Comparison of ENCODE assay signal across 8 mouse cellular contexts in genomic region chr2:125672957-125673631, GRCm38 (mm10). TPM values are rescaled to one million over a fixed set of nuclear protein-coding genes. Genes with fewer than 3 reads are reported as not detected.
DNase-seq lines count a peak whose midpoint lies in the region; ATAC-seq and TF ChIP-seq lines count a peak whose summit lies in the region.

Gene Eid1, plus strand, starts transcription at chr2:125673095.

- no peak; the same call in 1 of the 2 replicates for TF ChIP-seq CTCF in midbrain, postnatal 0 days (IDR thresholded peaks at IDR 0.05)

- no peaks in the 10 kb centered on the region for H3K9me3 ChIP-seq in embryonic facial prominence, embryonic 14.5 days (ENCODE audit: control insufficient read depth, low read length)
- H3K9me3 ChIP-seq in limb, embryonic 15.5 days, result no peaks in the 10 kb centered on the region
- H3K9me3 ChIP-seq in midbrain, postnatal 0 days (ENCODE audit: low read length), result no peaks in the 10 kb centered on the region

- H3K27ac ChIP-seq in embryonic facial prominence, embryonic 14.5 days (replicated peaks; ENCODE audit: low read depth, low read length), result peak within 1 kb of the TSS; percentile 97
- peak within 1 kb of the TSS; percentile 97 for H3K27ac ChIP-seq in limb, embryonic 15.5 days
- H3K27ac ChIP-seq in midbrain, postnatal 0 days (ENCODE audit: low read depth, low read length), result peak within 1 kb of the TSS; percentile 98

- peak; percentile 80 for DNase-seq in 3T3-L1 (ENCODE audit: low read depth, low spot score)
- peak; percentile 54 to 68 for DNase-seq in adrenal gland, postnatal 4 days (ENCODE audit: low spot score in 2 of 2)
- peak; percentile 95 for DNase-seq in embryonic facial prominence, embryonic 14.5 days (ENCODE audit: low spot score)
- peak; percentile 64 for DNase-seq in heart, adult 8-10 months (ENCODE audit: low spot score)
- DNase-seq in kidney, adult 9 months, result peak; percentile 71
- DNase-seq in midbrain, postnatal 0 days (ENCODE audit: low spot score), result peak; percentile 94
- DNase-seq in spleen, postnatal 14 days (ENCODE audit: low spot score in 2 of 2), result peak; percentile 55 to 69

- peaks cover 8% of the 10 kb centered on the region; the same call in 1 of the 2 replicates for H3K36me3 ChIP-seq in embryonic facial prominence, embryonic 14.5 days (ENCODE audit: control insufficient read depth, insufficient read depth, low read length)
- no peaks in the 10 kb centered on the region for H3K36me3 ChIP-seq in limb, embryonic 15.5 days
- H3K36me3 ChIP-seq in midbrain, postnatal 0 days (ENCODE audit: insufficient read depth, low read length), result no peaks in the 10 kb centered on the region

- no peaks in the 10 kb centered on the region for H3K27me3 ChIP-seq in embryonic facial prominence, embryonic 14.5 days (replicated peaks; ENCODE audit: control insufficient read depth, insufficient read depth, low read length)
- H3K27me3 ChIP-seq in limb, embryonic 15.5 days, result no peaks in the 10 kb centered on the region
- H3K27me3 ChIP-seq in midbrain, postnatal 0 days (ENCODE audit: insufficient read depth, low read length), result no peaks in the 10 kb centered on the region

- H3K4me1 ChIP-seq in embryonic facial prominence, embryonic 14.5 days (ENCODE audit: control insufficient read depth, insufficient read depth, low read length), result peaks cover 9% of the 10 kb centered on the region
- peaks cover 8% of the 10 kb centered on the region; the same call in 1 of the 2 replicates for H3K4me1 ChIP-seq in limb, embryonic 15.5 days
- no peaks in the 10 kb centered on the region for H3K4me1 ChIP-seq in midbrain, postnatal 0 days (ENCODE audit: insufficient read depth, low read length)

- WGBS in embryonic facial prominence, embryonic 14.5 days, result under 1% methylated on average over 27 of the region's 79 CpGs
- under 1% methylated on average over 61 of the region's 79 CpGs for WGBS in limb, embryonic 15.5 days
- 0% methylated on average over 55 of the region's 79 CpGs for WGBS in midbrain, postnatal 0 days

- peak within 1 kb of the TSS; percentile 95 for H3K9ac ChIP-seq in embryonic facial prominence, embryonic 14.5 days (ENCODE audit: low read depth, low read length)
- H3K9ac ChIP-seq in limb, embryonic 15.5 days, result peak within 1 kb of the TSS; percentile 95
- H3K9ac ChIP-seq in midbrain, postnatal 0 days (replicated peaks; ENCODE audit: low read length, poor library complexity, severe bottlenecking), result peak within 1 kb of the TSS; percentile 96

- H3K4me2 ChIP-seq in embryonic facial prominence, embryonic 14.5 days (ENCODE audit: low read depth, low read length), result peak within 1 kb of the TSS; percentile 68
- peak within 1 kb of the TSS; percentile 49 for H3K4me2 ChIP-seq in limb, embryonic 15.5 days
- H3K4me2 ChIP-seq in midbrain, postnatal 0 days (ENCODE audit: low read depth, low read length, poor library complexity, severe bottlenecking), result peak within 1 kb of the TSS; percentile 53

- peak within 1 kb of the TSS; percentile 89 for H3K4me3 ChIP-seq in embryonic facial prominence, embryonic 14.5 days (ENCODE audit: low read depth, low read length)
- H3K4me3 ChIP-seq in limb, embryonic 15.5 days, result peak within 1 kb of the TSS; percentile 82
- H3K4me3 ChIP-seq in midbrain, postnatal 0 days (ENCODE audit: low read depth, low read length), result peak within 1 kb of the TSS; percentile 91

- peak; percentile 94 for ATAC-seq in embryonic facial prominence, embryonic 14.5 days (ENCODE audit: low read depth)
- peak; percentile 91 for ATAC-seq in limb, embryonic 15.5 days (ENCODE audit: insufficient number of reproducible peaks, low FRiP score, low TSS enrichment, low read depth)
- ATAC-seq in midbrain, postnatal 0 days (ENCODE audit: low FRiP score), result peak; percentile 97

RNA-seq across cellular contexts. Expression of gene Eid1, which starts in this region (rescaled TPM):
- 100 to 1,000 TPM; 207 to 216 TPM for total RNA-seq in adrenal gland, postnatal 4 days (2021)
- 273 and 294 TPM in 2 replicates for polyA plus RNA-seq in embryonic facial prominence, embryonic 14.5 days (2014; fragmentation: Nextera tagmentation; extraction: Ambion mirVana)
- total RNA-seq in heart, adult 8-10 months (2022), result 10 to 100 TPM; 46.5 to 54.1 (median 48.9) TPM
- 145 and 190 TPM in 2 replicates for polyA plus RNA-seq in limb, embryonic 15.5 days (2015; fragmentation: Nextera tagmentation; extraction: Ambion mirVana)
- total RNA-seq in midbrain, postnatal 0 days (2014; rRNA removed), result 428 and 544 TPM in 2 replicates
- polyA plus RNA-seq in midbrain, postnatal 0 days (2015; fragmentation: Nextera tagmentation; extraction: Ambion mirVana), result 421 and 465 TPM in 2 replicates

Comparison
In these comparisons a context has a peak if more than half of its experiments do, and no peak if none do; other contexts are left out.
1. Peak in every context shown above with its lines: DNase-seq, ATAC-seq, H3K4me3 ChIP-seq and H3K27ac ChIP-seq.